Mouse (Mus musculus) gastrocnemius, postnatal 4 days (tissue): ENCODE measurements at regions not wholly inside any gene's neighbourhood (a gene's known extent, or its start where the extent isn't known, plus 50 kb on each side); places are given as distances from the start of the nearest gene placed in this dataset.

Experiments
- DNase-seq, 2 experiments: peaks; one replicate each; pipeline ENCODE4 v3.0.0; 2021 to 2022; ENCODE audit warnings: low spot score in 2 of 2, mixed read lengths in 2 of 2

DNA sequence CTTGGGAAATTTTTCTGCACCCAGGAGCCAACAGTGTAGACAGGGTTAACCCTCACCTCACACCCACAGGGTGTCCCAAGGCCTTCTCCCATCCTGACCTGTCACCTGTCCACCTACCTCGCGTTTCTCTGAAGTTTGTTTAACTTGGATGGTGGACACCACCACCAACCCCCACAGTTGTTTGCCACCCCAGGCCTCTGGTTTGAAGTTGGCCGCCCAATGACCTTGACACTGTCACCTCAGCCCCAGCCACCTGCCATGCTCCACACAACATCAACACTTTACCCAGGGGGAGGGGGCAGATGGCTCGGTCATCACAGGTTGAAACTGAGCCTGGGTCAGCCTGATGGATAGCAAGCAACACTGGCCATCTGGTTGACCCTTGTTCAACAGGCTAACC lies 332.7 kb upstream of the Tbx3 start:
- DNase-seq = no peak

GRCm38 (mm10) chr5:119338711-119339110 lies 331.8 kb upstream of the Tbx3 start:
- DNase-seq = no peak

- DNase-seq = no peak
Observed at GRCm38 (mm10) chr5:119348303-119348702, 322.2 kb upstream of the Tbx3 start.

GRCm38 (mm10) chr5:119349395-119349794 lies 321.1 kb upstream of the Tbx3 start:
- DNase-seq = no peak

GRCm38 (mm10) chr5:119350325-119350915 lies 320.0 kb upstream of the Tbx3 start:
- DNase-seq = no peak

DNA sequence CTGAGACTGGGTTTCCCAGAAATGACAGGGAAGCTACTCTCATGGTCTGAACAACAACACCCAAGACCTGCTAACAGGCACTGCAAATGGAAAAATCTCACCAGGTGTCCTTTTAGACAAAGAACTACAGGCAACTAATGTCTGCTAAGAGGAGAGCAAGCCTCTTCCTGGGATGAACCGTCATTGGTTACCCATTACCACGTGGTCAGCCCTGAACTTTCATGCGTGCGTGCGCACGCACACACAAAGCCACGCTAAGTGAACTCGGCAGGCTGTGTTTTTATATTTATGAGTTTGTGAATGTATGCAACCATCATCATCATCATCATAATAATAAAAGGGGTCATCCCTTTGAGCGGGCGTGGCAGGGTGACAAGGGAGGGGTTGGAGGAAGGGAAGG lies 315.0 kb upstream of the Tbx3 start:
- DNase-seq = no peak

GRCm38 (mm10) chr5:119356051-119356450 lies 314.4 kb upstream of the Tbx3 start:
- DNase-seq = no peak

DNA sequence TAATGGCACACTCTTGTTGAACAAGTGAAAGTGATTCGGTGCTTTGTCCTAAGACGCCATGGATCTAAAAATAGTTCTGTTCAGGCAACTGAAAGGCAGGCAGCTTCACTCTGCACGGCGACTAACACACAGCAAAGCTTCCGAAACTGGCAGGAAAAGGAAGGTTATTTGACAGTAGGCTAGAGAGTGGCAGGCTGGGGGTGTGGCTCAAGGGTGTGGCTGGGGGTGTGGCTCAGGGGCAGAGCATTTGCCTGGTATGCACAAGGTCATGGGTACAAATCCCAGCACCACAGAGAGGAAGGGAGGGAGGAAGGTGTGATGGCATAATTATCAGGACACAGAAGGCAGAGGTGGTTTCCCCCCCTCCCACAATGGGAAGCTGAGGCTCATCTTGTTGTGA lies 310.8 kb upstream of the Tbx3 start:
- no peak for DNase-seq

GRCm38 (mm10) chr5:119360351-119360750 lies 310.1 kb upstream of the Tbx3 start:
- no peak for DNase-seq

- DNase-seq = no peak
Observed at GRCm38 (mm10) chr5:119361406-119362044, 308.9 kb upstream of the Tbx3 start.

GRCm38 (mm10) chr5:119362452-119362851 lies 308.0 kb upstream of the Tbx3 start:
- no peak for DNase-seq

- DNase-seq = no peak
Observed at GRCm38 (mm10) chr5:119364250-119364649, 306.2 kb upstream of the Tbx3 start.

- no peak for DNase-seq
Observed at GRCm38 (mm10) chr5:119365157-119365556, 305.3 kb upstream of the Tbx3 start.

DNA sequence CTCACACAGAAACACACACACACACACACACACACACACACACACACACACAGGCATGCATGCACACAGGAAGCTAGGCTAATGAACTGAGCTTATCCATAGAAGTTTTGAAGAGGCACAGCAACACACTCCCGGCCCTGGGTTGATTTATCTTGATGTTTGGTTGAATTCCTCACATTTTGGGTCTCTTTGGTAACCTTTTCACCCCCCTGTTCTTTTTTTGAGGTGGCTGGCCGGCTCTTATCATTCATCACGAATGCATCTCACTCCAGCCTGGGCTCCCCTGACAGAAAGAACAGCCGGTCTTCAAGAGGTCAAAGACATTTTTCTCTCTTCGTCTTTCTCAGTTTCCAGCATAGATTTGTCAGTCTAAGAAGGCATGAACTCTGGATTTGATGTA lies 304.2 kb upstream of the Tbx3 start:
- DNase-seq = no peak

GRCm38 (mm10) chr5:119370481-119370880 lies 300.0 kb upstream of the Tbx3 start:
- DNase-seq = no peak

GRCm38 (mm10) chr5:119370931-119371330 lies 299.5 kb upstream of the Tbx3 start:
- peak in 1 of 2 experiments; percentile 24 for DNase-seq

GRCm38 (mm10) chr5:119373774-119374700 lies 296.4 kb upstream of the Tbx3 start:
- no peak for DNase-seq

- DNase-seq = no peak
Observed at GRCm38 (mm10) chr5:119374861-119375260, 295.6 kb upstream of the Tbx3 start.

DNA sequence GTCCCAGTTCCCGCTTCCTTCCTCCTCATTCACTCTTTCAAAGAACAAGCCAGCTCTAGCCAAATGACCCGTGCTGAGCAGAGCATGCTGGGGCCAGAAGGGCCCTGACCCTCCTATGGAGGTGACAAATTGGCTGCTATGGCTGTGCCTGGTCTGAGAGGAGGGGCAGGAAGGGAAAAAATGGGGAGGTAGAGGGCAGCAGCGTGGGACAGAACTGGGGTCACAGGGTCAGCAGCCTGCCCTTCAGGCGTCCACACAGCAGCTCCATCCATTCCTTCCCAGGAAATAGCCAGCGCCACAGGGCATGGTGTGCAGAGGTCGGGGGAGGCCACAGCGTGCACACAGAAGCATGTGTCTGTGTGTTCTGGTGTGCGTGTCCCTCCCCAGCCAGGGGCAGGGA lies 292.2 kb upstream of the Tbx3 start:
- DNase-seq = no peak

- no peak for DNase-seq
Observed at GRCm38 (mm10) chr5:119379915-119380432, 290.5 kb upstream of the Tbx3 start.

DNA sequence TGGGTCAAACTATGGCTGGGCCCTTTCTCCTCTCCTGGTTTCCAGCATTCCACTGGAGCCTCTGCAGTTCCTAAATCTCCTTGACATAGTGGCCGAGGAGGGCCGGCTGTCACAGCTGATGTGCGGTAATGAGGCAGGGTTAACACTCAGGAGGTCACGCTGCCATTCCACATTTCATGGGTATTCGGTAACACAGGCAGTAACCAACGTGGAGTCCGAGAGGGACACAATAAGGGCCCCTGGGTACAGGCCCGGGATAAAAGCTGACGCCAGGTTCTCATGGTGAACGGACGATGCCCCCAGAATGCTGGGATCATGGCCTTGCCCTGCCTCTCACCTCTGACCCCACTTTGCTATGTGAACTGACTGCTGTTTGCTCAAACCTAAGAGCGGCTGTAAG lies 289.0 kb upstream of the Tbx3 start:
- DNase-seq = no peak

- no peak for DNase-seq
Observed at GRCm38 (mm10) chr5:119385506-119385905, 285.0 kb upstream of the Tbx3 start.
